Mouse (Mus musculus): ENCODE data around the gene Catspere2. TPM values are rescaled to one million over a fixed set of nuclear protein-coding genes. Genes with fewer than 3 reads are reported as not detected.
"Not testable (repeated sequence)": the region's sequence is repeated elsewhere in the genome, so short reads cannot be mapped to it uniquely, and the experiment has no call there.

Catspere2 gene
- not detected in 2 replicates for polyA plus RNA-seq (2012)

- not testable (repeated sequence) for TF ChIP-seq GATA1 (IDR thresholded peaks at IDR 0.05; ENCODE audit: low read length)
Observed at GRCm38 (mm10) chr1:177983024-177983450, at the start of gene Catspere2. Gene Catspere2 (plus strand): TSS chr1:177983423.

GRCm38 (mm10) chr1:177981276-177981675, 1.9 kb upstream of the Catspere2 start:
- TF ChIP-seq GATA1 (IDR thresholded peaks at IDR 0.05; ENCODE audit: low read length) = no peak

GRCm38 (mm10) chr1:177984206-177984605, 983 bp downstream of the Catspere2 start:
- no peak for TF ChIP-seq GATA1 (IDR thresholded peaks at IDR 0.05; ENCODE audit: low read length)

GRCm38 (mm10) chr1:178134288-178134687, 151.1 kb downstream of the Catspere2 start:
- TF ChIP-seq GATA1 (IDR thresholded peaks at IDR 0.05; ENCODE audit: low read length) = no peak

GRCm38 (mm10) chr1:178182251-178182650, 199.0 kb downstream of the Catspere2 start:
- TF ChIP-seq GATA1 (IDR thresholded peaks at IDR 0.05; ENCODE audit: low read length) = no peak

GRCm38 (mm10) chr1:178185591-178185990, 202.4 kb downstream of the Catspere2 start:
- TF ChIP-seq GATA1 (IDR thresholded peaks at IDR 0.05; ENCODE audit: low read length) = no peak

- TF ChIP-seq GATA1 (IDR thresholded peaks at IDR 0.05; ENCODE audit: low read length) = not testable (repeated sequence)
Observed at GRCm38 (mm10) chr1:178187216-178187791, 204.1 kb downstream of the Catspere2 start, which contains the start of gene Desi2. Gene Desi2 (plus strand): TSS chr1:178187417.

- no peak for TF ChIP-seq GATA1 (IDR thresholded peaks at IDR 0.05; ENCODE audit: low read length)
Observed at GRCm38 (mm10) chr1:178188386-178188785, 205.2 kb downstream of the Catspere2 start.

GRCm38 (mm10) chr1:178205701-178206325, 222.6 kb downstream of the Catspere2 start:
- TF ChIP-seq GATA1 (IDR thresholded peaks at IDR 0.05; ENCODE audit: low read length) = no peak

GRCm38 (mm10) chr1:178209966-178210365, 226.7 kb downstream of the Catspere2 start:
- no peak for TF ChIP-seq GATA1 (IDR thresholded peaks at IDR 0.05; ENCODE audit: low read length)

GRCm38 (mm10) chr1:178217157-178217556, 233.9 kb downstream of the Catspere2 start:
- TF ChIP-seq GATA1 (IDR thresholded peaks at IDR 0.05; ENCODE audit: low read length) = no peak

GRCm38 (mm10) chr1:178218305-178218704, 235.1 kb downstream of the Catspere2 start:
- TF ChIP-seq GATA1 (IDR thresholded peaks at IDR 0.05; ENCODE audit: low read length) = no peak

- TF ChIP-seq GATA1 (IDR thresholded peaks at IDR 0.05; ENCODE audit: low read length) = no peak
Observed at GRCm38 (mm10) chr1:178219166-178220077, 236.2 kb downstream of the Catspere2 start.

Other genes starting within 250 kb of the Catspere2 start
- 35.4 and 43.4 TPM in 2 replicates for gene Adss, start 186.9 kb upstream of the Catspere2 start, polyA plus RNA-seq (2012)
- 4.5 and 5.9 TPM in 2 replicates for gene Desi2, start 204.0 kb downstream of the Catspere2 start, polyA plus RNA-seq (2012)